Mouse (Mus musculus): ENCODE data around the gene Coil. TPM values are rescaled to one million over a fixed set of nuclear protein-coding genes. Genes with fewer than 3 reads are reported as not detected.

Coil gene
- total and polyA plus RNA-seq, 3 experiments = 28.5 to 37.4 (median 35.4) TPM

DNA sequence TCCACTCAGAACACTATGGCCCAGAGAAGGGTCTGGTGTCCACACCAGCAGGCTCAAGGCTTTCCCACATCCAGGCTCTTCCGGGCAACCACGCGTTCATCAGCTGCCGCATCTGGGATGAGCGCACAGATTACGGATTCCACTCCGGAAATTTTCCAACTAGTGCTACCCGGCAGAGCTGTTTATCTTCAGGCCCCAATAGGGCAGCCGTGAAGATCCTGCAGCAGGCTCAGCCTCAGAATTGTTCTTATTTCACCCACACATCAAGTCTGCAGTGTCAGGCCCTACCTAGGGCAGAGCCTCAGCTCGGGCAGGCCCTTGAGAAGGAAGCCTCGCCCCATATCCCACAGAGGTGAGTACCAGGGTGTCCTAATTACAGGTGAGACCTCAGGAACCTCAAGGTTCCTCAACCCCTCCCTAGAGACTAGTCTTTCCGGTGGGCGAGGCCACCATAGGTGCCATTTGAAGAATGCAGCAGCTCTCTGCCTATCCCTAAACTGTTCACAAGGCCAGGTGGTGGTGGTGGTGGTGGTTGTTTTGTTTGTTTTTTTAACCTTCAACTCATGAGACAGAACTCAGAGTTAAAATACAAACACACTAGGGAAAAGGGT lies 19.3 kb upstream of the Coil start:
- DNase-seq (ENCODE audit: extremely low read depth) = no peak
- dilution Hi-C loops (cut with MboI; ENCODE audit: extremely low pct_ligation_motif_present, extremely low pct_unique_long_range_greater_than_20kb, low sequenced_read_pairs) (no loop called here), in situ Hi-C loops (cut with MboI; ENCODE audit: low pct_ligation_motif_present, low pct_unique_long_range_greater_than_20kb, low sequenced_read_pairs) (loop anchor here (5.0 kb wide), 2 partner anchors 43 to 98 kb away; no protein-coding TSS in a partner anchor)
- Histone ChIP-seq H3K27ac (ENCODE audit: insufficient read depth, low read depth) (peak overlapping the region; percentile 78), H3K4me3 (replicated peaks in 1 of 3; ENCODE audit: low read depth in 2 of 3, low read length in 2 of 3, poor library complexity in 1 of 3) (peak overlapping the region; percentile 7 to 47 (median 34)), H3K27me3 (replicated peaks) (no peaks in the 10 kb centered on the region), H3K4me1 (ENCODE audit: control insufficient read depth in 1 of 2, insufficient read depth in 2 of 2) (peaks cover 23 to 77% of the 10 kb centered on the region in 2 experiments), H3K4me2 (ENCODE audit: insufficient read depth, low read depth, poor library complexity, severe bottlenecking) (peak overlapping the region; percentile 57), H3K9ac (ENCODE audit: insufficient read depth, low read depth) (peak overlapping the region; percentile 53), H3K9me3 (replicated peaks; ENCODE audit: low read length) (no peaks in the 10 kb centered on the region), H3K79me2 (replicated peaks; ENCODE audit: control insufficient read depth, extremely low read depth, insufficient read depth, poor library complexity, severe bottlenecking) (peaks cover 39% of the 10 kb centered on the region), H3K36me3 (replicated peaks in 1 of 2; ENCODE audit: control insufficient read depth in 1 of 2, insufficient read depth in 1 of 2, low read length in 1 of 2) (peaks cover 27 to 57% of the 10 kb centered on the region in 2 experiments)
- TF ChIP-seq EP300 (IDR thresholded peaks at IDR 0.05; ENCODE audit: low read length) = no peak
- TF ChIP-seq POLR2A (IDR thresholded peaks at IDR 0.05; ENCODE audit: low read depth, low read length) = peak; percentile 4
- 0 out of 2 replicates have a peak, but pooled peaks have one; percentile 49 for TF ChIP-seq UBTF (IDR thresholded peaks at IDR 0.05; ENCODE audit: low read depth, low read length)
- peak; percentile 28; the same call in 1 of the 2 replicates for TF ChIP-seq ZNF384 (IDR thresholded peaks at IDR 0.05; ENCODE audit: low read depth, low read length)

DNA sequence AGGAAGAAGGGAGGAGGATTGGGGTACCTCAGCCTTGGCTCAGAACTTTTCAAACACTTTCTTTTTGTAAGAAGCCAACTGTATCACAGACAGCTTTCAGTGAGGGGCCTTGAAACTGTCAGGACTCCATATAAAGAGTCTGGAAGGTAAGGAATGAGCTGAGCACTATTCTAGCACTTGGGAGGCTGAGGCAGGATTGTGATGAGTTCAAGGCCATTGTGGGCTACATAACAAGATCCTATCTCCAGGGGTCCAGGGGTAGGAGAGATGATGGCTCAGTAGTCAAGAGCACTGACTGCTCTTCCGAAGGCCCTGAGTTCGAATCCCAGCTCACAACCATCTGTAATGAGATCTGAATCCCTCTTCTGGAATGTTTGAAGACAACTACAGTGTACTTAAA lies 18.5 kb upstream of the Coil start:
- Histone ChIP-seq H3K79me2 (replicated peaks; ENCODE audit: control insufficient read depth, extremely low read depth, insufficient read depth, poor library complexity, severe bottlenecking) (peaks cover 39% of the 10 kb centered on the region), H3K36me3 (replicated peaks in 1 of 2; ENCODE audit: control insufficient read depth in 1 of 2, insufficient read depth in 1 of 2, low read length in 1 of 2) (peaks cover 20 to 50% of the 10 kb centered on the region in 2 experiments), H3K4me3 (replicated peaks in 1 of 3; ENCODE audit: low read depth in 2 of 3, low read length in 2 of 3, poor library complexity in 1 of 3) (no peak overlapping the region), H3K4me2 (ENCODE audit: insufficient read depth, low read depth, poor library complexity, severe bottlenecking) (0 out of 2 replicates have a peak overlapping the region, but pooled peaks have one; percentile 0), H3K4me1 (ENCODE audit: control insufficient read depth in 1 of 2, insufficient read depth in 2 of 2) (peaks cover 23 to 71% of the 10 kb centered on the region in 2 experiments), H3K27me3 (replicated peaks) (no peaks in the 10 kb centered on the region), H3K9me3 (replicated peaks; ENCODE audit: low read length) (no peaks in the 10 kb centered on the region), H3K9ac (ENCODE audit: insufficient read depth, low read depth) (no peak overlapping the region), H3K27ac (ENCODE audit: insufficient read depth, low read depth) (peak overlapping the region; percentile 62)
- in situ Hi-C loops (cut with MboI; ENCODE audit: low pct_ligation_motif_present, low pct_unique_long_range_greater_than_20kb, low sequenced_read_pairs) = loop anchor here (5.0 kb wide), 2 partner anchors 44 to 99 kb away; no protein-coding TSS in a partner anchor
- no peak for DNase-seq (ENCODE audit: extremely low read depth)
- no peak for TF ChIP-seq SMC3 (IDR thresholded peaks at IDR 0.05; ENCODE audit: low read depth, low read length)
- TF ChIP-seq IRF4 (IDR thresholded peaks at IDR 0.05; ENCODE audit: low read depth, low read length) = no peak
- no peak for TF ChIP-seq GABPA (IDR thresholded peaks at IDR 0.05; ENCODE audit: insufficient replicate concordance, low read depth, low read length)
- TF ChIP-seq MAZ (IDR thresholded peaks at IDR 0.05; ENCODE audit: low read depth, low read length) = 0 out of 2 replicates have a peak, but pooled peaks have one; percentile 12
- TF ChIP-seq UBTF (IDR thresholded peaks at IDR 0.05; ENCODE audit: low read depth, low read length) = no peak
- no peak for TF ChIP-seq USF1 (IDR thresholded peaks at IDR 0.05; ENCODE audit: low read depth, low read length)
- no peak for TF ChIP-seq MEF2A (IDR thresholded peaks at IDR 0.05; ENCODE audit: borderline replicate concordance, low read depth, low read length)
- TF ChIP-seq SIN3A (IDR thresholded peaks at IDR 0.05; ENCODE audit: low read length) = 0 out of 2 replicates have a peak, but pooled peaks have one; percentile 19
- TF ChIP-seq NRF1 (IDR thresholded peaks at IDR 0.05; ENCODE audit: low read depth, low read length) = 0 out of 2 replicates have a peak, but pooled peaks have one; percentile 15
- no peak for TF ChIP-seq JUN (IDR thresholded peaks at IDR 0.05; ENCODE audit: insufficient read depth, low read depth, low read length)
- no peak for TF ChIP-seq MYC (IDR thresholded peaks at IDR 0.05; ENCODE audit: low read depth, low read length)
- 0 out of 2 replicates have a peak, but pooled peaks have one; percentile 14 for TF ChIP-seq RCOR1 (conservative IDR thresholded peaks at IDR 0.05; ENCODE audit: low read depth, low read length)
- TF ChIP-seq EP300 (IDR thresholded peaks at IDR 0.05; ENCODE audit: low read length) = no peak
- dilution Hi-C loops (cut with MboI; ENCODE audit: extremely low pct_ligation_motif_present, extremely low pct_unique_long_range_greater_than_20kb, low sequenced_read_pairs) = no loop called here
